In the genomic region with DNA sequence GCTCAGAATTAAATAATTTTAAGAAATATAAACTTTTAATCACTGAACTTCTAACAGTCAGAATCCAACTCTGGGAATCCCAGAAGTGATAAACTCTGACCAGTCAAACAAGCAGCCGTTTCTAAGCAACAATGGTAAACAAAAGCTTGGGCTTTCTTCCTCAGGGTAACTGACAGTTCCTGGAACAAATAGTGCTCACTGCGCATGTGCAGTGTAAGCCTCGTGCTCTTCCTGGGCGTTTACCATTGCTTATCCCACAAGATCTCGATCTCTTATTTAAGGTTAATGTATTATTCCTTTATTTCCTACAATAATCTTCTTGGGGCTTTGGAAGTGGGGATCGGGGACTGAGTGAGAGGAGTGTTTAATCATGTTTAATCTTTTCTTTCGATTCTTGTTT, we compare ENCODE assay signal across 25 mouse cellular contexts. TPM values are rescaled to one million over a fixed set of nuclear protein-coding genes. Genes with fewer than 3 reads are reported as not detected.
"Had no signal": no experiment of that assay in that cellular context is flagged by ENCODE, and none has a peak within 500 bp of the region (broad histone marks: within the 10 kb centered on the region; RNA-seq: fewer than 3 reads in every experiment).

Gene A26c2 (minus strand): TSS at position 101 of the 400 bp plus-strand sequence.

- DNase-seq: lung, adult 18-20 months; lung, embryonic 14.5 days; lung, postnatal 10 days; lung, postnatal 4 days; right cerebral cortex, postnatal 14 days; thymus, adult 18-20 months; thymus, postnatal 14 days; thymus, postnatal 36 days had no signal

- H3K4me3 ChIP-seq: midbrain, embryonic 10.5 days; midbrain, embryonic 12.5 days; midbrain, embryonic 15.5 days; neural tube, embryonic 12.5 days; stomach, embryonic 15.5 days had no signal

- H3K27me3 ChIP-seq: midbrain, embryonic 12.5 days; midbrain, embryonic 15.5 days; neural tube, embryonic 12.5 days; stomach, embryonic 15.5 days had no signal

- H3K27ac ChIP-seq: liver, embryonic 14.5 days; midbrain, embryonic 10.5 days; midbrain, embryonic 12.5 days; midbrain, embryonic 15.5 days; neural tube, embryonic 12.5 days; stomach, embryonic 15.5 days; stomach, postnatal 0 days had no signal

- H3K4me1 ChIP-seq: midbrain, embryonic 10.5 days; midbrain, embryonic 12.5 days; midbrain, embryonic 15.5 days; neural tube, embryonic 12.5 days; stomach, embryonic 15.5 days had no signal

- H3K36me3 ChIP-seq: midbrain, embryonic 10.5 days; midbrain, embryonic 12.5 days; midbrain, embryonic 15.5 days; neural tube, embryonic 12.5 days; stomach, embryonic 15.5 days had no signal

RNA-seq across cellular contexts. Expression of gene A26c2, which starts in this region (rescaled TPM):
- total RNA-seq: megakaryocyte, adult 5-6 weeks; megakaryocyte-erythroid progenitor cell, adult 5-6 weeks; midbrain, postnatal 0 days; monocyte, adult 5-6 weeks; neutrophil, adult 5-6 weeks had no signal
- polyA plus RNA-seq: liver, embryonic 14.5 days; liver, embryonic 16.5 days; lung, embryonic 14.5 days; lung, embryonic 16.5 days; midbrain, embryonic 10.5 days; midbrain, embryonic 12.5 days; midbrain, embryonic 15.5 days; midbrain, postnatal 0 days; neural tube, embryonic 12.5 days; neural tube, embryonic 14.5 days; spleen, adult 2 months; stomach, embryonic 15.5 days; stomach, postnatal 0 days; thymus, postnatal 0 days had no signal
